In genomic region chr9:103524600-103524999, GRCm38 (mm10) we compare ENCODE assay signal across 12 mouse cellular contexts. TPM values are rescaled to one million over a fixed set of nuclear protein-coding genes. Genes with fewer than 3 reads are reported as not detected.
DNase-seq lines count a peak whose midpoint lies in the region; ATAC-seq and TF ChIP-seq lines count a peak whose summit lies in the region.
"Had no signal": no experiment of that assay in that cellular context is flagged by ENCODE, and none has a peak within 500 bp of the region (broad histone marks: within the 10 kb centered on the region; RNA-seq: fewer than 3 reads in every experiment).

No protein-coding gene starts in this region.

- H3K9me3 ChIP-seq in embryonic facial prominence, embryonic 15.5 days (replicated peaks), result no peaks in the 10 kb centered on the region
- H3K9me3 ChIP-seq in hindbrain, postnatal 0 days (ENCODE audit: low read length), result no peaks in the 10 kb centered on the region
- H3K9me3 ChIP-seq in neural tube, embryonic 12.5 days, result no peaks in the 10 kb centered on the region
- H3K9me3 ChIP-seq: heart, embryonic 13.5 days had no signal

- H3K27me3 ChIP-seq in kidney, adult 2 months (replicated peaks; ENCODE audit: control insufficient read depth, insufficient read depth, low read length), result no peaks in the 10 kb centered on the region
- H3K27me3 ChIP-seq in embryonic facial prominence, embryonic 15.5 days, result no peaks in the 10 kb centered on the region
- H3K27me3 ChIP-seq in hindbrain, postnatal 0 days (ENCODE audit: insufficient read depth, low read length), result no peaks in the 10 kb centered on the region
- no peaks in the 10 kb centered on the region for H3K27me3 ChIP-seq in neural tube, embryonic 12.5 days (replicated peaks)
- H3K27me3 ChIP-seq: heart, embryonic 13.5 days had no signal

- TF ChIP-seq POLR2A in kidney, adult 2 months (IDR thresholded peaks at IDR 0.05; ENCODE audit: low read depth, low read length), result no peak

- WGBS in kidney, adult 2 months, result 42% methylated on average over 5 of the region's 5 CpGs
- 21% methylated on average over 5 of the region's 5 CpGs for WGBS in embryonic facial prominence, embryonic 15.5 days
- 17% methylated on average over 5 of the region's 5 CpGs for WGBS in hindbrain, postnatal 0 days
- WGBS in neural tube, embryonic 12.5 days, result 14% methylated on average over 5 of the region's 5 CpGs

- H3K4me2 ChIP-seq in embryonic facial prominence, embryonic 15.5 days (replicated peaks), result no peak overlapping the region
- no peak overlapping the region for H3K4me2 ChIP-seq in hindbrain, postnatal 0 days (ENCODE audit: low read depth, low read length)
- no peak overlapping the region; the same call in 1 of the 2 replicates for H3K4me2 ChIP-seq in neural tube, embryonic 12.5 days (replicated peaks)

- TF ChIP-seq CTCF in kidney, adult 2 months (conservative IDR thresholded peaks at IDR 0.05; ENCODE audit: insufficient read depth, insufficient read length, low read depth, low read length), result no peak
- no peak for TF ChIP-seq CTCF in hindbrain, postnatal 0 days (IDR thresholded peaks at IDR 0.05; ENCODE audit: low read depth)

- no peak overlapping the region for H3K4me3 ChIP-seq in kidney, adult 2 months (ENCODE audit: insufficient read depth, low read depth, low read length)
- no peak overlapping the region for H3K4me3 ChIP-seq in embryonic facial prominence, embryonic 15.5 days (replicated peaks)
- H3K4me3 ChIP-seq in hindbrain, postnatal 0 days (ENCODE audit: low read length), result no peak overlapping the region
- no peak overlapping the region for H3K4me3 ChIP-seq in neural tube, embryonic 12.5 days
- H3K4me3 ChIP-seq: heart, embryonic 13.5 days had no signal

- ATAC-seq in embryonic facial prominence, embryonic 15.5 days (ENCODE audit: insufficient number of reproducible peaks, low FRiP score, low TSS enrichment, low read depth), result 0 out of 2 replicates have a peak, but pooled peaks have one; percentile 51
- peak; percentile 73; the same call in 1 of the 2 replicates for ATAC-seq in hindbrain, postnatal 0 days
- peak; percentile 86 for ATAC-seq in neural tube, embryonic 12.5 days (ENCODE audit: low FRiP score, low read depth)
- no peak for ATAC-seq in activated CD4-positive, CD25-positive, alpha-beta regulatory T cell, adult 4 months
- ATAC-seq: liver, postnatal 0 days had no signal

- peak; percentile 11 for DNase-seq in kidney, postnatal 14 days
- no peak for DNase-seq in kidney, adult 2 months
- no peak for DNase-seq in hindbrain, postnatal 0 days (ENCODE audit: low spot score)
- DNase-seq in c-Kit-positive CD71-positive TER-119-positive erythroid progenitor cells, embryonic 14.5 days (ENCODE audit: low spot score), result no peak
- DNase-seq in gastrocnemius, adult 18-20 months (ENCODE audit: low spot score), result no peak
- DNase-seq: layer of hippocampus, postnatal 36 days had no signal

- H3K9ac ChIP-seq in embryonic facial prominence, embryonic 15.5 days, result no peak overlapping the region
- H3K9ac ChIP-seq in hindbrain, postnatal 0 days (replicated peaks; ENCODE audit: low read length), result no peak overlapping the region
- no peak overlapping the region for H3K9ac ChIP-seq in neural tube, embryonic 12.5 days
- H3K9ac ChIP-seq: liver, postnatal 0 days had no signal

- no peak overlapping the region for H3K27ac ChIP-seq in kidney, adult 2 months (ENCODE audit: insufficient read depth, low read depth, low read length)
- H3K27ac ChIP-seq in embryonic facial prominence, embryonic 15.5 days (replicated peaks), result no peak overlapping the region
- 0 out of 2 replicates have a peak overlapping the region, but pooled peaks have one; percentile 7 for H3K27ac ChIP-seq in hindbrain, postnatal 0 days
- no peak overlapping the region for H3K27ac ChIP-seq in neural tube, embryonic 12.5 days

- no peaks in the 10 kb centered on the region for H3K36me3 ChIP-seq in kidney, adult 2 months (ENCODE audit: control insufficient read depth, insufficient read depth, low read length)
- no peaks in the 10 kb centered on the region for H3K36me3 ChIP-seq in embryonic facial prominence, embryonic 15.5 days
- H3K36me3 ChIP-seq in hindbrain, postnatal 0 days (ENCODE audit: insufficient read depth, low read length), result no peaks in the 10 kb centered on the region
- no peaks in the 10 kb centered on the region for H3K36me3 ChIP-seq in neural tube, embryonic 12.5 days
- H3K36me3 ChIP-seq: heart, embryonic 13.5 days had no signal

- H3K4me1 ChIP-seq in kidney, adult 2 months (ENCODE audit: control insufficient read depth, insufficient read depth, low read length), result no peaks in the 10 kb centered on the region
- peaks cover 16% of the 10 kb centered on the region for H3K4me1 ChIP-seq in embryonic facial prominence, embryonic 15.5 days
- peaks cover 11% of the 10 kb centered on the region for H3K4me1 ChIP-seq in hindbrain, postnatal 0 days (ENCODE audit: insufficient read depth, low read length)
- peaks cover 29% of the 10 kb centered on the region for H3K4me1 ChIP-seq in neural tube, embryonic 12.5 days

RNA-seq across cellular contexts. Expression of gene Bfsp2, which starts 44.4 kb away (rescaled TPM):
- 0.14 and 0.56 TPM in 2 replicates for polyA plus RNA-seq in kidney, adult 2 months (2012; rRNA removed)
- polyA plus RNA-seq in embryonic facial prominence, embryonic 15.5 days (2015; fragmentation: Nextera tagmentation; extraction: Ambion mirVana), result 4.3 and 4.8 TPM in 2 replicates
- 1.8 and 4.2 TPM in 2 replicates for total RNA-seq in hindbrain, postnatal 0 days (2014; rRNA removed)
- polyA plus RNA-seq in hindbrain, postnatal 0 days (2015; fragmentation: Nextera tagmentation; extraction: Ambion mirVana), result 7.7 and 8.7 TPM in 2 replicates
- 0.62 and 0.83 TPM in 2 replicates for polyA plus RNA-seq in neural tube, embryonic 12.5 days (2016; fragmentation: Nextera tagmentation; extraction: Ambion mirVana)
- polyA plus RNA-seq in activated CD4-positive, CD25-positive, alpha-beta regulatory T cell, adult 4 months (2017; shearing (Covaris generic)), result 1 to 10 TPM in 1 of 2 experiments, under 1 TPM in 1; 0.97 to 2.4 TPM
- under 1 TPM; 0.41 to 0.71 TPM for total RNA-seq in gastrocnemius, adult 18-20 months (2021)
- polyA plus RNA-seq: intestine, embryonic 16.5 days had no signal
